Mouse (Mus musculus): ENCODE results near the gene Frmd4a.

GRCm38 (mm10) chr2:4406977-4407376, 389.5 kb downstream of the Frmd4a start:
- TF ChIP-seq CTCF (IDR thresholded peaks at IDR 0.05): no peak
- no peak for TF ChIP-seq EP300 (IDR thresholded peaks at IDR 0.05; ENCODE audit: insufficient read depth, low read depth, low read length)
- TF ChIP-seq POLR2A (IDR thresholded peaks at IDR 0.05; ENCODE audit: insufficient read depth, low read depth, low read length): no peak
